Mouse (Mus musculus): ENCODE measurements around the gene Atp6v1g2. TPM values are rescaled to one million over a fixed set of nuclear protein-coding genes. Genes with fewer than 3 reads are reported as not detected.

The Atp6v1g2 gene
- polyA plus RNA-seq, 1 experiment from 2014 or later: 3.7 TPM

GRCm38 (mm10) chr17:35253293-35254093 lies 20.0 kb downstream of the Atp6v1g2 start:
- no peak for ATAC-seq
- in situ Hi-C loops (cut with MboI; ENCODE audit: low pct_unique_long_range_greater_than_20kb): no loop called here
- H3K27me3 ChIP-seq: no peaks in the 10 kb centered on the region
- DNase-seq (ENCODE audit: low read depth, low spot score): no peak
- CTCF ChIA-PET: interaction anchor here (2.3 to 6.3 kb wide), 2 partner anchors 9 to 22 kb away, joined by 8 to 58 read pairs; partner anchors contain the start of gene Ddx39b
- POLR2A ChIA-PET: interaction anchor here (0.6 to 4.5 kb wide), 4 partner anchors 8 to 39 kb away, joined by 3 to 21 read pairs (median 4); partner anchors contain the start of gene Ddx39b
- no peak for TF ChIP-seq CTCF (IDR thresholded peaks at IDR 0.05)

GRCm38 (mm10) chr17:35254241-35255098 lies 21.0 kb downstream of the Atp6v1g2 start:
- no peak for DNase-seq (ENCODE audit: low read depth, low spot score)

GRCm38 (mm10) chr17:35255301-35255700 lies 21.8 kb downstream of the Atp6v1g2 start:
- POLR2A ChIA-PET: interaction anchor here (0.9 kb wide), 1 partner anchor 9 kb away, joined by 3 read pairs; no protein-coding TSS in a partner anchor
- no peak for ATAC-seq
- no peak for DNase-seq (ENCODE audit: low read depth, low spot score)
- no peak for TF ChIP-seq CTCF (IDR thresholded peaks at IDR 0.05)
- CTCF ChIA-PET: interaction anchor here (1.0 to 6.3 kb wide), 5 partner anchors 11 to 47 kb away, joined by 3 to 58 read pairs (median 8); partner anchors contain the start of gene Ddx39b
- in situ Hi-C loops (cut with MboI; ENCODE audit: low pct_unique_long_range_greater_than_20kb): no loop called here
- no peaks in the 10 kb centered on the region for H3K27me3 ChIP-seq

More at GRCm38 (mm10) chr17:35254241-35255098, 21.0 kb downstream of the Atp6v1g2 start:
- no peaks in the 10 kb centered on the region for H3K27me3 ChIP-seq
- CTCF ChIA-PET: interaction anchor here (1.0 to 6.3 kb wide), 4 partner anchors 10 to 24 kb away, joined by 3 to 58 read pairs (median 18); partner anchors contain the start of gene Ddx39b
- peak; percentile 88 for TF ChIP-seq CTCF (IDR thresholded peaks at IDR 0.05)
- in situ Hi-C loops (cut with MboI; ENCODE audit: low pct_unique_long_range_greater_than_20kb): no loop called here
- POLR2A ChIA-PET: interaction anchor here (0.6 to 0.9 kb wide), 4 partner anchors 9 to 20 kb away, joined by 3 to 5 read pairs (median 4); no protein-coding TSS in a partner anchor
- ATAC-seq: no peak

- ATAC-seq: no peak
- no peak for TF ChIP-seq CTCF (IDR thresholded peaks at IDR 0.05)
- ChIA-PET CTCF (interaction anchor here (1.9 to 6.3 kb wide), 4 partner anchors 11 to 46 kb away, joined by 5 to 58 read pairs (median 18); partner anchors contain the start of gene Ddx39b), POLR2A (interaction anchor here (0.9 kb wide), 1 partner anchor 10 kb away, joined by 3 read pairs; no protein-coding TSS in a partner anchor)
- no peak for DNase-seq (ENCODE audit: low read depth, low spot score)
- in situ Hi-C loops (cut with MboI; ENCODE audit: low pct_unique_long_range_greater_than_20kb): no loop called here
- H3K27me3 ChIP-seq: no peaks in the 10 kb centered on the region
Observed at GRCm38 (mm10) chr17:35255704-35256103, 22.2 kb downstream of the Atp6v1g2 start.

GRCm38 (mm10) chr17:35257378-35257777 lies 23.9 kb downstream of the Atp6v1g2 start:
- no peak for TF ChIP-seq CTCF (IDR thresholded peaks at IDR 0.05)
- ChIA-PET CTCF (interaction anchor here (0.7 to 6.3 kb wide), 7 partner anchors 13 to 90 kb away, joined by 3 to 58 read pairs (median 7); partner anchors contain the start of gene Ddx39b), POLR2A (interaction anchor here (0.6 kb wide), 1 partner anchor 243 kb away, joined by 4 read pairs; no protein-coding TSS in a partner anchor)
- H3K27me3 ChIP-seq: no peaks in the 10 kb centered on the region
- in situ Hi-C loops (cut with MboI; ENCODE audit: low pct_unique_long_range_greater_than_20kb): no loop called here
- no peak for DNase-seq (ENCODE audit: low read depth, low spot score)
- ATAC-seq: no peak

DNA sequence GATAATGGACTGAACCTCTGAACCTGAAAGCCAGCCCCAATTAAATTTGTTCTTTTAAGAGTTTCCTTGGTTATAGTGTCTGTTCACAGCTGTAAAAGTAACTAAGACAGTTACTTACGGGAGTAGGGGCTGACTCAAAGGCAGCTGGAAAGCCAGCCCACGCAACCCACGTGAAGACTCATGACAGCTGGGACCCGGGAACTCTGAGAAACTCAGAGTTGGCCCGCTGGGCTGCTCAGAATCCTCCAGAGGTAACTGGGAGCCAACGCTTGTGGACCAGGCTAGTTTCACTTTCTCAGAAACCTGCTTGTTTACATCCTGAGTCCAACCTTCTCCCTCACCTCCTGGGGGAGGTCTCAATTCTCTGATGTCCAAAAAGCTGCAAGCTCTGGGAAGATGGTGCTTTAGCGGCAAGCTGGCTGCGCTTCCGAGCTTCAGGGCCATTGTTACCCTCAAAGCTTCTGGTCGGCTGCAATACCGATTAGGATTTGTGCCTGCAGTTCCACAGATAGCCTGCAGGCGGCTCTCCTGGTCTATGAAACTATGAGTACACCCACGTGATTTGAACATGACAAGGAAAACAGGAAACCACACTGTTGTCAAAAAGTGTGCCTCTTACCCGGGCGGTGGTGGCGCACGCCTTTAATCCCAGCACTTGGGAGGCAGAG lies 24.5 kb downstream of the Atp6v1g2 start:
- ATAC-seq (no peak), DNase-seq (ENCODE audit: low read depth, low spot score) (no peak)
- no peaks in the 10 kb centered on the region for H3K27me3 ChIP-seq
- in situ Hi-C loops (cut with MboI; ENCODE audit: low pct_unique_long_range_greater_than_20kb): no loop called here
- ChIA-PET POLR2A (interaction anchor here (0.6 kb wide), 1 partner anchor 242 kb away, joined by 4 read pairs; no protein-coding TSS in a partner anchor), CTCF (interaction anchor here (0.7 to 6.3 kb wide), 7 partner anchors 12 to 91 kb away, joined by 3 to 58 read pairs (median 7); partner anchors contain the start of gene Ddx39b)
- TF ChIP-seq CTCF (IDR thresholded peaks at IDR 0.05): peak; percentile 90

- no peaks in the 10 kb centered on the region for H3K27me3 ChIP-seq
- TF ChIP-seq CTCF (IDR thresholded peaks at IDR 0.05): no peak
- in situ Hi-C loops (cut with MboI; ENCODE audit: low pct_unique_long_range_greater_than_20kb): no loop called here
- DNase-seq (ENCODE audit: low read depth, low spot score) (no peak), ATAC-seq (no peak)
- ChIA-PET POLR2A (no interaction called here), CTCF (interaction anchor here (1.2 to 6.3 kb wide), 4 partner anchors 11 to 92 kb away, joined by 7 to 58 read pairs (median 30); partner anchors contain the start of gene Ddx39b)
Observed at GRCm38 (mm10) chr17:35258492-35259478, 25.3 kb downstream of the Atp6v1g2 start.

DNA sequence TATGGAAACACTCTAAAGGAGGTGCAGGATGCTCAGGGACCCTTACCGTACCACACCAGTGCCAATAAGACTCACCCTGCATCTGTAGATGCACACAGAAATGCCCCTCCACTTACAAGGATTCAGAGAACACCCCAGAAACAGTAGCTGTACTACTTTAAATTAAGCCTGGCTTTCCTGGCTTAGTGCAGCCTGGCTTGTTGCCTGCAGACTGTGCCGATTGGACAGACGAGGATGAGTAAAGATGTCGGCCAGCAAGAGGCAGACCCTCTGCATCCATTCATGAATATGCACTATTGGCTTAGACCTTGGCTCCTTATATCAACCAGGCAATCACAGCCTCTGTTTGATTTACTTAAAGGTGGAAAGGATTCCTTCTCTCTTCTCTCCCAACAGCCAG lies 26.2 kb downstream of the Atp6v1g2 start:
- in situ Hi-C loops (cut with MboI; ENCODE audit: low pct_unique_long_range_greater_than_20kb): no loop called here
- no peak for TF ChIP-seq CTCF (IDR thresholded peaks at IDR 0.05)
- no peaks in the 10 kb centered on the region for H3K27me3 ChIP-seq
- POLR2A ChIA-PET: no interaction called here
- ATAC-seq (no peak), DNase-seq (ENCODE audit: low read depth, low spot score) (no peak)
- CTCF ChIA-PET: interaction anchor here (3.5 to 6.3 kb wide), 3 partner anchors 11 to 17 kb away, joined by 27 to 58 read pairs (median 33); partner anchors contain the start of gene Ddx39b

Data from Patski (cell line).